In genomic region chr14:31591243-31591642, GRCm38 (mm10) we compare ENCODE assay signal across 21 mouse cellular contexts. TPM values are rescaled to one million over a fixed set of nuclear protein-coding genes. Genes with fewer than 3 reads are reported as not detected.
"Had no signal": no experiment of that assay in that cellular context is flagged by ENCODE, and none has a peak within 500 bp of the region (broad histone marks: within the 10 kb centered on the region; RNA-seq: fewer than 3 reads in every experiment).

Gene Colq, minus strand, starts transcription at chr14:31591343.

- H3K27me3 ChIP-seq: liver, embryonic 12.5 days; liver, embryonic 15.5 days; midbrain, embryonic 12.5 days; midbrain, embryonic 15.5 days; neural tube, embryonic 12.5 days; neural tube, embryonic 15.5 days had no signal

- H3K27ac ChIP-seq: kidney, postnatal 0 days; layer of hippocampus, adult 2 months; limb, embryonic 10.5 days; limb, embryonic 13.5 days; liver, embryonic 15.5 days; midbrain, embryonic 12.5 days; midbrain, embryonic 15.5 days; neural tube, embryonic 12.5 days; neural tube, embryonic 15.5 days; stomach, postnatal 0 days had no signal

- H3K4me1 ChIP-seq: limb, embryonic 10.5 days; limb, embryonic 13.5 days; midbrain, embryonic 12.5 days; midbrain, embryonic 15.5 days; neural tube, embryonic 12.5 days; neural tube, embryonic 15.5 days had no signal

- H3K4me2 ChIP-seq: limb, embryonic 13.5 days; liver, embryonic 12.5 days; liver, embryonic 15.5 days; midbrain, embryonic 12.5 days; midbrain, embryonic 15.5 days; neural tube, embryonic 12.5 days; neural tube, embryonic 15.5 days had no signal

- H3K9ac ChIP-seq: limb, embryonic 13.5 days; liver, embryonic 12.5 days; liver, embryonic 15.5 days; midbrain, embryonic 12.5 days; midbrain, embryonic 15.5 days; neural tube, embryonic 12.5 days; neural tube, embryonic 15.5 days had no signal

- H3K4me3 ChIP-seq: layer of hippocampus, adult 2 months; limb, embryonic 10.5 days; limb, embryonic 13.5 days; liver, embryonic 12.5 days; liver, embryonic 15.5 days; midbrain, embryonic 12.5 days; midbrain, embryonic 15.5 days; neural tube, embryonic 12.5 days; neural tube, embryonic 15.5 days had no signal

- H3K36me3 ChIP-seq: limb, embryonic 10.5 days; limb, embryonic 13.5 days; liver, embryonic 12.5 days; liver, embryonic 15.5 days; midbrain, embryonic 12.5 days; midbrain, embryonic 15.5 days; neural tube, embryonic 12.5 days; neural tube, embryonic 15.5 days had no signal

- H3K9me3 ChIP-seq: limb, embryonic 10.5 days; liver, embryonic 12.5 days; liver, embryonic 15.5 days; midbrain, embryonic 12.5 days; midbrain, embryonic 15.5 days; neural tube, embryonic 12.5 days; neural tube, embryonic 15.5 days had no signal

- ATAC-seq: intestine, embryonic 16.5 days; liver, embryonic 12.5 days; midbrain, embryonic 15.5 days had no signal

- DNase-seq: kidney, adult 2 months; layer of hippocampus, adult 9-11 months; liver; lung, adult 18-20 months; retina, postnatal 1 day; right cerebral cortex, postnatal 25 days; spleen, adult 18-20 months; thymus, postnatal 4 days had no signal

RNA-seq across cellular contexts. Expression of gene Colq, which starts in this region (rescaled TPM):
- polyA plus RNA-seq: macrophage; midbrain, embryonic 15.5 days had no signal
